Mouse (Mus musculus) liver, embryonic 11.5 days (tissue): ENCODE measurements at regions not wholly inside any gene's neighbourhood (a gene's known extent, or its start where the extent isn't known, plus 50 kb on each side); places are given as distances from the start of the nearest gene placed in this dataset.
"Not testable (repeated sequence)": the region's sequence is repeated elsewhere in the genome, so short reads cannot be mapped to it uniquely, and the experiment has no call there.

Source experiments
- ATAC-seq: fragments of 200-750 bp; cut with Nextera tagmentation; replicated peaks from 2 replicates; pipeline ENCODE4 v1.8.0; 2017; ENCODE audit warnings: moderate number of reproducible peaks, mild to moderate bottlenecking, moderate TSS enrichment, moderate library complexity; ENCODE audit not compliant: low FRiP score
- DNase-seq: peaks from one replicate; pipeline ENCODE4 v3.0.0-alpha.2; 2017; ENCODE audit warnings: low spot score
- H3K27ac ChIP-seq: fragments of 300-500 bp; sonication (generic); 2 replicates; pipeline ENCODE4 v1.5.1; 2014; ENCODE audit warnings: mild to moderate bottlenecking, low read depth, low read length, control low read depth
- H3K27me3 ChIP-seq: fragments of 300-500 bp; sonication (generic); replicated peaks from 2 replicates; pipeline ENCODE4 v1.6.1; 2014; ENCODE audit warnings: low read length, mixed read lengths; ENCODE audit not compliant: control insufficient read depth, insufficient read depth
- H3K36me3 ChIP-seq: fragments of 300-500 bp; sonication (generic); 2 replicates; pipeline ENCODE4 v1.6.1; 2014; ENCODE audit warnings: mild to moderate bottlenecking, low read length, moderate library complexity, mixed read lengths; ENCODE audit not compliant: control insufficient read depth, insufficient read depth
- H3K4me1 ChIP-seq: fragments of 300-500 bp; sonication (generic); replicated peaks from 2 replicates; pipeline ENCODE4 v1.6.1; 2014; ENCODE audit warnings: low read length, mixed read lengths; ENCODE audit not compliant: control insufficient read depth, insufficient read depth
- H3K4me2 ChIP-seq: fragments of 300-500 bp; sonication (generic); 2 replicates; pipeline ENCODE4 v1.6.1; 2014; ENCODE audit warnings: mild to moderate bottlenecking, control low read depth, moderate library complexity
- H3K4me3 ChIP-seq: fragments of 300-500 bp; sonication (generic); 2 replicates; pipeline ENCODE4 v1.5.1; 2014; ENCODE audit warnings: low read depth, low read length, control low read depth
- H3K9ac ChIP-seq: fragments of 300-500 bp; sonication (generic); 2 replicates; pipeline ENCODE4 v1.6.1; 2014; ENCODE audit warnings: low read depth, low read length, control low read depth
- H3K9me3 ChIP-seq: fragments of 300-500 bp; sonication (generic); 2 replicates; pipeline ENCODE4 v1.6.1; 2016; ENCODE audit warnings: low read length, inconsistent platforms, mixed read lengths; ENCODE audit not compliant: control insufficient read depth
- WGBS: fragments of 180-500 bp; shearing (Covaris S2); extraction: QIAGEN DNeasy Blood & Tissue Kit; methylation state at CpG from one replicate; pipeline ENCODE4 v1.1.7; 2014; 5-methylcytosine and 5-hydroxymethylcytosine counted together

DNA sequence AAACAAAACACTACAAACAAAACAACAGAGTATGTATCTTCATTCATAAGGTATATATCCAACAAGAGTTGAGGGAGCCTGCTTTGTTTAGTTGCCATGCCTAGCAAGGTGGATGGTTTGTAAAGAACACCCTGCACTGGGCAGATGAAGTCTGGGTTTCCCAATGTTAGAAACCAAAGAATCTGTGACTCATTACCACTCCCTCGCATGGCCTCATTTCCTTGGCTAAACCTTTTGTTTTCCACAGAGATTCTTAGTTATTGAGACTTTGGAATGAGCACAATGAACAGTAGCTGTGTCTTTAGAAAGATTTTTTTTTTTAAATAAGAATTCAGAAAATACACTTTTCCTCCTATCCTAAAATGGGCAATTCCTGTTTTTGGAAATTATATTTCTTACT is 151.3 kb upstream of the Dmrta1 start:
- Histone ChIP-seq H3K4me2 (no peak overlapping the region), H3K9ac (no peak overlapping the region), H3K4me1 (peaks cover 11% of the 10 kb centered on the region; the same call in 1 of the 2 replicates), H3K27me3 (peaks cover 19% of the 10 kb centered on the region), H3K27ac (no peak overlapping the region), H3K36me3 (no peaks in the 10 kb centered on the region), H3K9me3 (no peaks in the 10 kb centered on the region), H3K4me3 (no peak overlapping the region)
- no peak for ATAC-seq
- WGBS = 66% methylated on average over 1 of the region's 1 CpGs
- no peak for DNase-seq

DNA sequence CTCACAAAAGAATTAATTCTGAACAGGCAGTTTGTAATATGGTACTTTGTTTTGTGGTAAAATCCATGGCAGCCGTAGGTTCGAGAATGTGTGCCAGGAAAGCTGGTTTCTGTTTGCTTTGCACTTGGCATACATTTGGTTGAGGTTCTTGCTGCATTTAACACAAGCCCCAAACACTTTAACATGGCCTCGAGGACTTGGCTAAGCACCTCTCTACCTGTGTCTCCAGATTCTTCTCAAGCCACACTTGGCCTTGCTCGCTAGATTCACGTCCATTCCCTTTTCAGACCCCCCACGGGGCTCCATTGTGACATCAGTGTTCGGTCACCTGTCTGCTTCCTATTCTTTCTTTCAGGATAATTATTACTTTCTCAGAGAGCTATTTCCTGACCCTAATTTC is 151.9 kb upstream of the Dmrta1 start:
- H3K4me1 ChIP-seq = peaks cover 11% of the 10 kb centered on the region; the same call in 1 of the 2 replicates
- no peaks in the 10 kb centered on the region for H3K9me3 ChIP-seq
- 69% methylated on average over 7 of the region's 7 CpGs for WGBS
- no peak overlapping the region for H3K4me2 ChIP-seq
- no peak overlapping the region for H3K9ac ChIP-seq
- no peak for DNase-seq
- no peak overlapping the region for H3K4me3 ChIP-seq
- H3K36me3 ChIP-seq = no peaks in the 10 kb centered on the region
- ATAC-seq = no peak
- H3K27me3 ChIP-seq = peaks cover 23% of the 10 kb centered on the region
- no peak overlapping the region for H3K27ac ChIP-seq

DNA sequence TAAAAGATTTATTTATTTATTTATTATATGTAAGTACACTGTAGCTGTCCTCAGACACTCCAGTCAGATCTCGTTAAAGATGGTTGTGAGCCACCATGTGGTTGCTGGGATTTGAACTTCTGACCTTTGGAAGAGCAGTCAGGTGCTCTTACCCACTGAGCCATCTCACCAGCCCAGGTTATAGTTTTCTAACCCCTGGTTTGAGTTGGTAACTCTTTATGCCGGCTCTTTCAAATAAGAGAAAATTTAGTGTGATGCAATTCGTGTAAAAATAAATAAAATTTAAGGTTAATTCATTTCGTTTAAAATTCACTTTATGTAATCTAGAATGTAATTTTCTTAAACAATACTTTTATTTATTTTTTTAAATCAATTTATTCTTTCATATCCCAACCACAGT is 153.7 kb upstream of the Dmrta1 start:
- not testable (repeated sequence) for H3K36me3 ChIP-seq, DNase-seq, H3K27ac ChIP-seq, H3K9ac ChIP-seq, ATAC-seq, H3K9me3 ChIP-seq, H3K4me2 ChIP-seq, H3K4me3 ChIP-seq
- whole genome bisulfite sequencing = 48% methylated on average over 4 of the region's 4 CpGs
- Histone ChIP-seq H3K4me1 (peaks cover 11% of the 10 kb centered on the region; the same call in 1 of the 2 replicates), H3K27me3 (peaks cover 23% of the 10 kb centered on the region)

DNA sequence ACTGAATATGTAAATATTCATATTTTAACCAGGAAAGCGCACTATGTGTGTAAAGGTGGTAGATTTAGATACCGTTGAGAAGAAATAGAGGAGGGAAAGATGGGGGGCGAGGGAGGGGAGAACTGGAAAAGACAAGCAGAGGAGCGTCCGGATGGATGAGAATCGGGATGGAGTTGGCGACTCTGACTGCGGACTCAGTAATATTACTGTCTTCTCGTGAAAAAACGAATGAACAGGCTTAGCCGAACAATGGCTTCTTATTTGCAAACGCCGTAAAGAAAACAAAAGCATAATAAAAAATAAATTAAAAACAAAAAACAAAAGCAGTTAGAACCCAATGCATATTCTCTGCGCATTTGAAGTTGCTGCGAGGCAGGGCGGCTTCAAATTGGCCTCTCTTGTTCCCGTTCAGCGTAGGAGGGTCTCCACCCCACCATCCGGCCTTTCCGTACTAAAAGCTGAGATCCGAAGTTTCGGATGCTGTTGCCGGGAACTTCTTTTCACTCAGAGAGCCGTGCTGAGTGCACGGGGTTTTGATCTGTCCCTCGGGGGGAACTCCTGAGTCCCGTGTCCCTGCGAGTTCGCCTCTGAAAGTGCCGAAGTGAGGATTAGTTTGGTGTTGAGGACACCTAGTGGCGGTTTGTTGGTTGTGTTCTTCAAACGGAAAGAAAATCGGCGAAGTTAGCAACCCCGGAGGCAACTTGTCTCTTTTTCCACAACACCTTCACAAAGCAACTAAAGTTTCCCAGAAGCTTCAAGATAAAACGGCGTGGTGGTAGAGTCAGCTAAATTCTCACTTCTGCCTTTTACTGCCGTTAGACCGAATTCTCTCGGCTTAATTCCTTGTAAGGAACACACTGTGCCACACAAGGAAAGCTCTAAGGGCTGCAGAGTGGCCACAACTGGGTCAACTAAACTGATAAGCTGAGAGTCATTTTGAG is 154.7 kb upstream of the Dmrta1 start:
- ATAC-seq = peak; percentile 74
- peaks cover 11% of the 10 kb centered on the region; the same call in 1 of the 2 replicates for H3K4me1 ChIP-seq
- peak overlapping the region; percentile 70 for H3K4me2 ChIP-seq
- 1% methylated on average over 40 of the region's 40 CpGs for WGBS
- peak; percentile 66 for DNase-seq
- H3K36me3 ChIP-seq = no peaks in the 10 kb centered on the region
- H3K9ac ChIP-seq = peak overlapping the region; percentile 23; the same call in 1 of the 2 replicates
- peaks cover 23% of the 10 kb centered on the region for H3K27me3 ChIP-seq
- no peak overlapping the region for H3K27ac ChIP-seq
- H3K9me3 ChIP-seq = no peaks in the 10 kb centered on the region
- H3K4me3 ChIP-seq = peak overlapping the region; percentile 43

DNA sequence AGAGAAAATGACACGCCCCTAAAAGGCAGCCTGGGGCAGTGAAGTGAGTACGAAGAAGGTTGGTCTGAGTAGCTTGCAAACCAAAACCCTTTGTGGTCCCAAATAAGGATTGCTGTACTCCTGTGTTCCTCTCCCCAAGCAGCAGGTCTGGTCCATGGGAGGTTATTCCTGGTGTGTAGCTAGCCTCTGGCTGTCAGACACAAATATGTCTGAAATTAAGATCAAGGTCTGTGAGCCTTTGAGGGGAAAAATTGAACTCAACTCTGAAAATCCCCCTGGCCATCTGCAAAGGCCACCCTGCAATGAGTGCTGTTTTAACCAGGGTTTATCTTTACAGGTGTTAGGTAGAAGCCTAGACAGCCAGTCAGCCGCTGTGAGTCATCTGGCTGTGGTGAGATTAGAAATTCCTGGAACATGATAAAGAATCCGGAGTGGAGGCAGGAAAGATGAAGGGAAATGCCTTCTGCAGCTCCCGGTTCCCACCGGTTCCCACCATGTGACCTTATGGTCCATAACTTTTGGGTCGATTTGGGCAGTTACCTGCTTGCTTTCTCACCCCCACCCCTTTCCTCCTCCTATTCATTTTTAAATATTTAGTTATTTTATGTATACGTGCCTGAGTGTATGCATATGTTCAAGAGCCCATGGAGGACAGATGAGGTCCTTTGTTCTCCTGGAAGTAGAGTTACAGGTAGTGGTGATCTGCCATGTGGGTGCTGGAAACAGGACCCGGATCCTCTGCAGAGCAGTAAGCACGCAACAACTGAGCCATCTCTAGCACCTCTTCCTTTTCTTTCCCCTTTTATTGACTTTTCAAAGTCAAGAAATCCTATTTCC is 155.6 kb upstream of the Dmrta1 start:
- Histone ChIP-seq H3K9me3 (no peaks in the 10 kb centered on the region), H3K4me1 (peaks cover 11% of the 10 kb centered on the region; the same call in 1 of the 2 replicates), H3K4me2 (peak overlapping the region; percentile 70), H3K27me3 (peaks cover 23% of the 10 kb centered on the region), H3K9ac (no peak overlapping the region), H3K27ac (no peak overlapping the region), H3K4me3 (peak overlapping the region; percentile 43), H3K36me3 (no peaks in the 10 kb centered on the region)
- WGBS = 6% methylated on average over 10 of the region's 10 CpGs
- DNase-seq (no peak), ATAC-seq (peak; percentile 60)

DNA sequence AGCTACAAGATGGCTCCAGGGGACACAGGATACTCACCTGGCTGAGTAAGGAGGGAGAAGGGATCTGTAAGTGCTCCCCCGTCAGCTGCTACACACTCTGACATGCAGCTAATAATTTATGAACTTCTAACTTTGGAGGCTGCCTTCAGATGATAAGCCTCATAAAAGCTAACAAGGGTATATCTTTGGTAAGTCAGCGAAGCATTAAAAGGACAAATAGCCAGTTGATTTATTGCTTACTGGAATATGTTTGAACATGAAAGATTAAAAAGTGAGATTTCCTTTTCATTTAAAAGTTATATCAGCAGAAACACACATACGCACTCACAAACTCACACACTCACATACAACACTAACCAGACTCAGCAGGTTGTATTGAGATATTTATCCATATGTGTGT is 161.2 kb upstream of the Dmrta1 start:
- ATAC-seq = no peak
- DNase-seq = no peak

DNA sequence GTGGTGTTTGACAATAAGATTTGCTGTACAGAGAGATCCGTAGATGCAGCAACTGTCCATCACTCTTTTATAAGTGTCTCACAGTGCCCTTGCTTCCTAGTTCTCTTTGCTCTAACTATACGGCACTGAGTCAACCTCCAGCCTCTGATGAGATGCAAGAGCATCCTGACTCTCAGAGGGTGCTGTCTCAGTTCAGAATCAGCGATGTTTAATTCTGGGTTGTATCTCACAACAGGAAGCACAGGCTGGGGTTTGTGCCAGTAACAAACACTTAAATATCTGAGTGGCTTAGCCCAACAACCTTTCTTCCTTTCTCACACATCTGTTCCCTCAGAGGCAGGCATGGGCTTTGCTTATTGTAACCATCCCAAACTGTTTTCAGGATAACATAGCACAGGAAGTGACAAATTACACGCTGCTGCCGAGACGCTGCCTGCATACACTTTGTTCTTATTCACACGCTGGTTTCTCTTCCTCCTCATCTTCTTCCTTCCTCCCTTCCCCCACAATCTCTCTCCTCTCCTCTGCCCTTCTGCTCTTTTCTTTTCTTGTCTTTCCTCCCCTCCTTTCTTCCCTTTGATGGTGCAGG is 163.3 kb upstream of the Dmrta1 start:
- Histone ChIP-seq H3K4me2 (no peak overlapping the region), H3K27ac (no peak overlapping the region), H3K4me3 (no peak overlapping the region), H3K9ac (no peak overlapping the region), H3K4me1 (no peaks in the 10 kb centered on the region), H3K36me3 (no peaks in the 10 kb centered on the region), H3K27me3 (no peaks in the 10 kb centered on the region), H3K9me3 (no peaks in the 10 kb centered on the region)
- ATAC-seq (no peak), DNase-seq (no peak)
- 34% methylated on average over 7 of the region's 7 CpGs for whole genome bisulfite sequencing

More for the DNA sequence above, 161.2 kb upstream of the Dmrta1 start:
- peaks cover 4% of the 10 kb centered on the region; the same call in 1 of the 2 replicates for H3K27me3 ChIP-seq
- H3K4me2 ChIP-seq = no peak overlapping the region
- H3K36me3 ChIP-seq = no peaks in the 10 kb centered on the region
- no peaks in the 10 kb centered on the region for H3K4me1 ChIP-seq
- 69% methylated on average over 3 of the region's 3 CpGs for WGBS
- H3K27ac ChIP-seq = no peak overlapping the region
- no peaks in the 10 kb centered on the region for H3K9me3 ChIP-seq
- H3K4me3 ChIP-seq = no peak overlapping the region
- no peak overlapping the region for H3K9ac ChIP-seq

DNA sequence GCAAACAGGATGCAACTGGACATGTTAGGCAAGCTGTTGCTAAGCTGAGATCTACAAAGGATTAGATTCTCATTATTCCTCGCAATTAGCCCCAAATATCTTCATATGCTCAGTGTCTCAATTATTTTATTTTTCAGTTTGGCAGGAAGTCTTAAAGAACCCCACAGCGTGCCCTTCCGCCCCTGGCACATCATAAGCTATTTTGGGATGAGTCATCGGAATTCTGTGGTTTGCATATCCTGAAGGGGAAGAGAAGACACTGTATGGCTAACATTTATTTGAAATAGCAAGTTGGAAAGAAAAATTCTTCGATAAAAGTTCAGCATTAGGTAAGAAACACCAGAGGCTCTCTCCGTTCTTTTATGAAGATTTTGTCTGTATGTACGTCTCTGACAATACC is 164.3 kb upstream of the Dmrta1 start:
- H3K4me1 ChIP-seq = no peaks in the 10 kb centered on the region
- H3K4me2 ChIP-seq = no peak overlapping the region
- H3K9ac ChIP-seq = no peak overlapping the region
- DNase-seq (no peak), ATAC-seq (no peak)
- no peaks in the 10 kb centered on the region for H3K9me3 ChIP-seq
- H3K4me3 ChIP-seq = no peak overlapping the region
- no peaks in the 10 kb centered on the region for H3K36me3 ChIP-seq
- H3K27ac ChIP-seq = no peak overlapping the region
- 67% methylated on average over 7 of the region's 7 CpGs for WGBS
- no peaks in the 10 kb centered on the region for H3K27me3 ChIP-seq
